Mouse (Mus musculus): ENCODE results near the gene Uggt2.

Uggt2 gene

DNA sequence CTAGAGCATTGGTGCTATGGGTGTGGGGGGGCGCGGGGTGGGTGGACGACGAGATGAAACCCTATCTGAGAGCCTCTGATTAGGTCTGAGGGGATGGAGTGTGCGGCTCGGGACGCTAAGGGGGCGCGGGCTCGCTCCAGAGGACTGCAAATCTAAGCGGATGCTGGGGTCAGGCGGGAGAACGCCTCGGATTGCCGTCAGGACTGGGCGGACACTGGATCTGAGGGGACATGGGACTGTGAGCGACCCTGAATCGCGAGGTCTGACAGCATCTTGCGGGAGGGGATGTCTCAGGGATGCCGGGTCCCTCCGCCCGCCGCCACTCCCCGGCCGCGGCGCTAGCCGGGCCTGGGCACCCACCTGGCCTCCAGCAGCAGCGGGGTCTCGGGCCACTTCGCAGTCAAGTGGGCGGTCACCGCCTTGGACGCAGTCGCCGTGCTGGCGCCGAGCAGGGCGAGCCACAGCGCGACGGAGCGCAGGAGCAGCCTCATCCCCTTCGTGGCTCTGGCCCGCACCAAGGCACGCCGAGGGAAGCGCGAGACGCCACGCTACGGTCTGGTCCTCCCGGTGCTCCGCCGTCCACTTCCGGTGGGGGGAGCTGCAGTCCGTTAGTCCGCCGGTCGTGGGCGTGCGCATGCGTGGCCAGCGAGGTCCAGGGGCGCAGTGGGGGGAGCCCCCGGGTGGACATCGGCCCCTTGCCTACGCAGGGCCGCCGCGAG, at the start of gene Uggt2:
Gene Uggt2 (minus strand): TSS at position 580 of the 719 bp plus-strand sequence.
- no peak for DNase-seq (ENCODE audit: low read depth in 1 of 2, low spot score in 2 of 2)

DNA sequence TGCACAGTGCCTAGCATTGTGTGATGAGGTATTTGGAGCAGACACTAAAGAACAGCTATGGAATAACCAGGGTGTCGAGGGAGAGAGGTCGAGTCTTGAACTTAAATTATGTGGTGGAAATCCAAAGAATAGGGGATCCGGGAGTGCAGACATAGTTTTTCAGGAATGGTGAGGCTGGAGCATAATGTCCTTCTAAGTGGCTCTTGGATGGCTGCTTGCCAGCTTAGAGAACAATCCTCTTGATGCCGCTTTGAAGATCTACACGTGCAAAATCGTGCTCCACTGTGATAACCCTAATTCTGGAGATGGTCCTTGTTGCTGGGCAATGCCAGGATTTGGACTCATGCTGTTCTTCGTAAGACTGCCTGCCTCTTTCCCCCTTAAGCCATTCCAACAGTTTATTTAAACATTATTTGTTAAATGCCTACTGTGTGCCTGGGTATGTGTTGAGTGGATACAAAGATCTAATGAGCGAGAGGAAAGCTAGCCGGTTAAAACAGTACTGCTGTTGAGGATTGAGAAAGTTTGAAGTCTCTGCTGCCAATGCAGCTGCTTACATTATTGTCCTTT, 40.2 kb upstream of the Uggt2 start:
- DNase-seq (ENCODE audit: low read depth in 1 of 2, low spot score in 2 of 2): no peak

DNA sequence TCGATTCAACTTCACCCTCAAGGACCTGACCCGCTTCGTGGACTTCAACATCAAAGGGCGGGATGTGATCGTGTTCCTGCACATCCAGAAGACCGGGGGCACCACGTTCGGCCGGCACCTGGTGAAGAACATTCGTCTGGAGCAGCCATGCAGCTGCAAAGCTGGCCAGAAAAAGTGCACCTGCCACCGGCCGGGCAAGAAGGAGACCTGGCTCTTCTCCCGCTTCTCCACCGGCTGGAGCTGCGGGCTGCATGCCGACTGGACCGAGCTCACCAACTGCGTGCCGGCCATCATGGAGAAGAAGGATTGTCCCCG, 39.5 kb upstream of the Uggt2 start:
- DNase-seq (ENCODE audit: low read depth in 1 of 2, low spot score in 2 of 2): no peak

DNA sequence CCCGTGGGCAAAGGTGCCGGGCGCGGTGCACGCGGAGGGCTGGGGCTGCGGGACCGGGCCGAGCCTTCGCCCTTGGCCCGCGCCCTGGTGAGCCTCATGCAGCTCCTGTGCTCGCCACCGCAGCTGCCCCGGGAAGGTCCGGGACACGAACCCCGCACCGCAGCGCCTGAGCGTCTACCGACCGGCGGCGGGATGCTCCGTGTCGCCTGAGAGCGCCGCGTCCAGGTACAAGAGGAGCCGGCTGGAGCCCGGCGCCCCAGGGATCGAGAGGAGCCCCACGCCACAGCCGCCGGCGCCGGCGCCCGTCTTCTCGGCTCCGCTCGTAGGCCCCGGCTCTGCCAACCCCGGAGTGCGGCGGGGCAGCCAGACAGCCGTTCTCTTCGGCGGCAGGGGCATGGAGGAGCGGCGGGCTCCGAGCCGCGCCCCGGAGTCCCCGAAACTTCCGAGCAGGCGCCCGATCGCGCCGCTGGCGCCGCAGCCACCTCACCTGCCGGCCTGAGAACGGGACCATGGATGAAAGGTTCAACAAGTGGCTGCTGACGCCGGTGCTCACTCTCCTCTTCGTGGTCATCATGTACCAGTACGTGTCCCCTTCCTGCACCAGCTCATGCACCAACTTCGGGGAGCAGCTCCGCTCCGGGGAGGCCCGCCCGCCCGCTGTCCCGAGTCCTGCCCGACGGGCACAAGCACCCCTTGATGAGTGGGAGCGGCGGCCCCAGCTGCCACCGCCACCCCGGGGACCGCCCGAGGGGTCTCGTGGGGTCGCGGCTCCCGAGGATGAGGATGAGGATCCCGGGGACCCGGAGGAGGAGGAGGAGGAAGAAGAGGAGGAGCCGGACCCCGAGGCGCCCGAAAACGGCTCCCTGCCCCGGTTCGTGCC, 38.9 kb upstream of the Uggt2 start, which contains the start of gene Hs6st3:
Gene Hs6st3 (plus strand): TSS at position 436 of the 880 bp plus-strand sequence.
- no peak for DNase-seq (ENCODE audit: low read depth in 1 of 2, low spot score in 2 of 2)

DNA sequence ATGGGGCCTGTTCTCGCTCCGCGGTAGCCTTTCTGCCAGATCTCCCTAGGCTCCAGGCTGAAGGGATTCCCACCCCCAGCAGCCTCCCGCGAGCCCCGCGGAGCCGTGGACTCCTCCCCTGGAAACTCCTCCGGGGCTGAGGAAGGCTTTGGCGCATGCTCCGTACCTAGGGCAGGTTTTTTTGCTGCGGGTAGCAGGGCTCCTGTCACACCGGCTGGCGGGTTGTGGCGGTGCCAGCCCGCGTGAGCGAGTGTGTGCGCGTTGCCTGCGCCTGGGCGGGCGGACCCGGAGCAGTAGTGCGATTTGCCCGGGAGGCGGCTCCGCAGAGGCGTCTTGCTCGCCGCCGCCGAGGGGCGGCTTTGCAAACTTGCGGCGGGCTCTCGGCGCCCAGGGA, 38.3 kb upstream of the Uggt2 start:
- no peak for DNase-seq (ENCODE audit: low read depth in 1 of 2, low spot score in 2 of 2)

DNA sequence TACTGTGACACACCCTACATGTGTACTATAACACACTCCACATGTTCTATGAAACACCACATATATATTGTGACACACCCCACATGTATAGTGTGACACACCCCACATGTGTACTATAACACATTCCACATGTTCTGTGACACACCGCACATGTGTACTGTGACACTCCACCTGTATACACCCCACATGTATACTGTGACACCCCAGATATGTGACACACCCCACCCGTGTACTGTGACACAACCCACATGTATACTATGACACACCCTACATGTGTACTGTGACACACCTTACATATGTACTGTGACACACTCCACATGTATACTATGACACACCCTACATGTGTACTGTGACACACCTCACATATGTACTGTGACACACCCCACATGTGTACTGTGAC, 28.1 kb upstream of the Uggt2 start:
- no peak for DNase-seq (ENCODE audit: low read depth in 1 of 2, low spot score in 2 of 2)

DNA sequence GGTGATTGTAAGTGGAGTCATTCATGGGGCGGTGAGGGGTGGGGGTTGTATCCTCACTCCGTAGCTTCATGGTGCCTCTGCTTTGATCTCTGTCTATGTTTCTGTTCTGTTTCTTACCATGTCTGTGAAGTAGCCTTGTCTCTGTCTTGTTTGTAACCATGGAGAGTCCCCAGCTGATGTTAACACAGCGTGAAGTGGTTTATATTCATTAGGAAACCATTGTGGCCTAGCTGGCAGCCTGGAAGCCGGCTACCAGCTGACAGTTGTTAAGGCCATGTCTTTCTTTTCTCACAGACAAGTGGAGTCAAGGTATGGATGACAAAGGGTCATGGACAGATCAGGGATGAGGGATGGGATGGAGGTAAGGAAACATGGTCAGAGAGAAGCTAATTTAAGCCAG, 26.6 kb upstream of the Uggt2 start:
- DNase-seq (ENCODE audit: low read depth in 1 of 2, low spot score in 2 of 2): no peak

DNA sequence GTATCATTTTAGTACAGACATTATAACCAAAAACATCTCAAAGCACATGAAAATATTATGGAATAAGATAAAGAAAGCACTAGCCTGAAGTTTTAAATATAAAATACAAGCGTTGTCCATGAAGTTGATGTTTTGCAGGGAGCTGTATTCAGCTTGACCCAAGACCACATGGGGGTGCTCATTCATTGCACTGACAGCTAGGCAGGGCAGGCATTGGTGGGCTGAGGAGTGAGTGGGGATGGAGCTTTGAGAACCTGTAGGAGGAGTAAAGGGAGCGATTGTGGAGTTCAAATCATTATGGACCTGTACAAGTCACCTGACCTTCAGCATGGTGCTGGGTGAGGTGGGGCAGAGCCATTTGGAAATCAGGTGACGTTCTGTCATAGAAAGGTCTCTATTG, 24.8 kb upstream of the Uggt2 start:
- no peak for DNase-seq (ENCODE audit: low read depth in 1 of 2, low spot score in 2 of 2)

DNA sequence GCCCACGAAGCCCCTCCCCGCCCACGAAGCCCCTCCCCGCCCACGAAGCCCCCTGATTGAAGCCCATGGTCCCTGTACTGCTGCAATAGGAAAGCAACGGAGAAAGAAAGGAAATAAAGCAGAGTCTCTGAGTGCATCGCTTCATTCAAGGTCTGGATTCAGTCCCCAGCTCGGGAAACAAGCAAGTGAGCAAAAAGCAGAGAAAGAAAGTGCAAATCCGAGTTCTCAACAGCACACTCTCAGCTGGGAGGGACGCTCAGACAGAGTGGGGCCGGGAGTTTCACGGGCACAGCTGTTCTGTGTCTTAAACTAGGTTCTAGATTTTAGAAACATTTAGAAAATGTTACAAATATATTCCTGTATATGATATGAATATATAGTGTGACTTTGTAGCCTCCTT, 24.4 kb upstream of the Uggt2 start:
- no peak for DNase-seq (ENCODE audit: low read depth in 1 of 2, low spot score in 2 of 2)

DNA sequence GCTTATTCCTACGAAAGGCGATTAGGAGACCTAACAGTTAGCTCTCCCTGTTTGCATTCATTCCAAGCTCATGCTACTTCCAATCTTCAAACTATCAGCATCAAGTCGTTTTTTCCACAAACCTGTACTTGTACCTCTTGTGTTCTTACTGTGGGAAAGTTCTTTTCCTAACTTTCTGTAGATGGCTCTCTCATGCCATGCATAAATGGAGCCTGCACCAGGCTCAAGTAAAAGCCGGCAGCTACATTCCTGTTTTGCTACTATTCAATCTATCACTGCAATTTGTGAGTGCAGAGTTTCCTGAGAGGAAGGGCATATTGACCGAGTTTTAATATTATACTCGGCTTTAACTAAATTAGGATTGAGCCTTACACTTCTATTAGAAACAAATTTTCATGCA, 13.3 kb upstream of the Uggt2 start:
- DNase-seq (ENCODE audit: low read depth in 1 of 2, low spot score in 2 of 2): no peak

DNA sequence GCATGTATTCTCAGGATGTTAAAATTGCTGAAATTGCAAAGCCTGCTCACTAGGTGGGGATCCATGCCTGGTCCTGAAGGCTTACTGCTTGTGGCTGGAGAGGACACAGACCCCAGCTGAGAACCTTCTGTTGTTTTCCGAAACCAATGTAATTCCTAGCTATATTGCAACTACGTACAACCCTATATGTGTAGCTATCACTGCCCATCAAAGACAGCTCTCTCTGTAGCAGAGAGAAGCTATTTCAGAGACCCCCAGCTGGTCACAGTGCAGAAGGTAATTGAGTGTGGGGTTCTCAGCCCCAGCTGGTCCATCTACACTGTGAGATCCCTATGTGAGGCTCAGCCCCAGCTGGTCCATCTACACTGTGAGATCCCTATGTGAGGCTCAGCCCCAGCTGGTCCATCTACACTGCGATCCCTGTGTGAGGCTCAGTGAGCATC, 10.6 kb upstream of the Uggt2 start:
- no peak for DNase-seq (ENCODE audit: low read depth in 1 of 2, low spot score in 2 of 2)

DNA sequence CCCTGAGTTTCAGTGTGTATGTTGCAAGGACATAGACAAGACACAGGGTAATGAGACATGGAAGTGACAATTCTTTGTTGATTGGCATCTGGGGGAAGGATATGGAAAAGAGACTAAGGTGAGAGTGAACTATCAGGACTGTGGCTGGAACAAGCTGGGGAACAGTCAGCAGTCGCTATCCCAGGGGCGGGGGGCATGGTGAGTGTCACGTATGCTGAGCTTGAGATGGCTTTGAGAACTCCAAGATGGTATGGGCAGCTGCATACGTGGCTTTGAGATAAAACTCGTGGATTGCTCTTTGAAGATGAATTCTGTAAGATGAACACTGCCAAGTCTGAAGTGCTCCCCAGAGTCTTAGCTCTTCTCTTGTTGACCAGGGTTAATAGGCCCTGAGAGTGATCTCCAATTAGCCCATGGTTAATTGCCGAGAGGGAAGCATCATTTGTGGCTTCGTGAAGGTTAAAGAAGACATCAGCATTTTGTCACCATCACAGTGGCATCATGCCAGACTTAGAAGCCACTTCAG, 9.6 kb upstream of the Uggt2 start:
- DNase-seq (ENCODE audit: low read depth in 1 of 2, low spot score in 2 of 2): no peak

DNA sequence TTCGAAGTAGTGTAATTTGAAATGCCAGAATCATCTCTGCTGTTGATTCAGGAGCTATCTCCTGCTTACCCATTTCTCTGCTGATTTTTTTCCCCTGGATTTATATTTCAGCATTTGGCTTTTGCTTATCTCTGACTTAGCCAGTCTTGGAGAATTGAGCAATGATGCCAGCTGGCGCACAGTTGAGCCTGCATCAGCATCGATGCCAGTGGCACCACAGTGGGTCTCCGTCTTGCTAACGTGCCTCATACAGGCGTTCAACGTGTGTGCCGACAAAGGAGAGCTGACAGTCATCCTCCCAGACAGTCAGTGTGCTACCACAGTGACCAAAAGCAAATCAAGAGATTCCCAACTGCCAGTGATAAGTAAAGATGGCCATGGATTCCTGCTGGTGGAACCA, 8.4 kb upstream of the Uggt2 start:
- no peak for DNase-seq (ENCODE audit: low read depth in 1 of 2, low spot score in 2 of 2)

DNA sequence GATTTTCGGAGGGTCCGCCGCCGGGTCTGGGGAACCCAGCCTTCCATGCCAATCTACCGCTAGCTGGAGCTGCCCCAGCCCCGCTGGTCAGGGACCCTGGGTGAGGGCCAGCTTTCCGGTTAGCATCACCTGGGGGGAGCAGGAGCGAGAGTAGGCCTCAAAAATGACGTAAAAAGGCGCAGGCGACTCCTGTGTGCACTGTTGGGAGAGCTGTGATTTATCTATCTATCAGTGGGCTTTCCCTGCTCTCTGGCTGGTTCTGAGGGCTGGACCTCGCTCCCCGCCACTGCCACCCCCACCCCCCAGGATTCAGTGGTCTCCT, 301 bp upstream of the Uggt2 start:
- no peak for DNase-seq (ENCODE audit: low read depth in 1 of 2, low spot score in 2 of 2)

DNA sequence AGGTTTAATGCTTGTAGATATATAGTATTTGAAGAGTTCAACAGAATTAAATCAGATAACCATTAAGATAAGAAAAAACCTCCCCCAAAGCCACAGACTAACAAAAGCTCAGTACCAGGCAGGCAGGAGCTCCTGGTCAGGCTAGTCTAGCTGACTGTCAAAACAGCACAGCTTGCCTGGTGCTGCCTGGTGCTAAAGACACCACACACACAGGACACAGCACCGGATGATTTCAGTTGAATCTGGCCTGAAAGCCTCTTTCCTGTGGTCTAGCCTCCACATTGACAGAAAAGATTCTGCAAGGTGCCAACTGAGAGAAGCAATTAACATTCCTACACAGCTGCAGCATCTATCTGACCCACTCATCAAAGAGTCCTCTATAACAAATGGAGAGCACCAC, 37.4 kb downstream of the Uggt2 start:
- DNase-seq (ENCODE audit: low read depth in 1 of 2, low spot score in 2 of 2): no peak

DNA sequence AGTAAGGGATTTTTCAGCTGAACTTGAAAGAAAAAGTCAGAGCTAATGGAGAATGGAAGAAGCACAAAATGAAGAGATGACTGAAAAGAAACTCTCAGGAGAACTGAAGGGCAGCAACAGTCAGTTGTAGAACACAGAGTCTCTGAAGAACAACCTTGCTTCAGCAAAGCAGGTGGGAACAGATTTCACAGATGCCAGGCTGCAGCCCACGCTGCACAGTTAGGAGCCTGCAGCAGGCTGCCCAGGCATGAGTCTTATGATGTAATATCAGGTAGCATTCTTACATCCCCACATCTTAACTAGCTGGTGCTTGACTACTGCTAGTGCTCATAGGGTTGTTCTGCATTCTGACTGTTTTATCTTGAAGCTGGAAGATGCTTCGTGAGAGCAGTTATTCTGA, 38.5 kb downstream of the Uggt2 start:
- DNase-seq (ENCODE audit: low read depth in 1 of 2, low spot score in 2 of 2): no peak

DNA sequence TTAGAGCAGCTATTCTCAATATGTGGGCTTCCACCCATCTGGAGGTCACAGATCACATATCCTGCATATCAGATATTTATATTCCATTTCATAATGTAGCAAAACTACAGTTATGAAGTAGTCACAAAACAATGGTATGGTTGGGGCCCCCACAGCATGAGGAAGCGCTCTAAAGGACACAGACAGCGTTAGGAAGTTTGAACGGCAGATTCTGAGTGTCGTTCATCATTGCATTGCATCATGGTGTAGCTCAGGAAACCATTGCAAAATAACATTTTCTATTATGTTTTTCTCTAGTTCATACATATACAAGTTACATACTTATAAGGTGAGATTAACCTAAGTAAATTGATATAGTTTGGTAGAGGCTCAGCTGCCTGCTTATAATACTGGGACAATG, 42.2 kb downstream of the Uggt2 start:
- DNase-seq (ENCODE audit: low read depth in 1 of 2, low spot score in 2 of 2): no peak

DNA sequence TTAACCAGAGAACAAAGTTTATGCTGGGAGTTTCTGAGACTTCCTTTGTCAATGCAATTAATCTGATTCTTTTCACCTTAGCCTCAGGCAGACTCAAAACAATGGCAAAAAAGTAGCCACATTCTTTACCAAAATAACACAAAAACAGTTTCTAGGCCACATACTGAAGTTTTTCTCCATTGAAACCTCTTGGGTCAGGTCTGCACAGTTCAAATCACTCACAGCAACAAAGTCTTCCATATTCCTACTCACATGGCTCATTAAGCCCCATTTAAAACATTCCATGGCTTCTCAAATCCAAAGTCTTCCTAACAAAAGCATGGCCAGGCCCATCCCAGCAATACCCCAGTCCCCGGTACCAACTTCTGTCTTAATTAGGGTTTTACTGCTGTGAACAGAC, 46.3 kb downstream of the Uggt2 start:
- DNase-seq (ENCODE audit: low read depth in 1 of 2, low spot score in 2 of 2): no peak

DNA sequence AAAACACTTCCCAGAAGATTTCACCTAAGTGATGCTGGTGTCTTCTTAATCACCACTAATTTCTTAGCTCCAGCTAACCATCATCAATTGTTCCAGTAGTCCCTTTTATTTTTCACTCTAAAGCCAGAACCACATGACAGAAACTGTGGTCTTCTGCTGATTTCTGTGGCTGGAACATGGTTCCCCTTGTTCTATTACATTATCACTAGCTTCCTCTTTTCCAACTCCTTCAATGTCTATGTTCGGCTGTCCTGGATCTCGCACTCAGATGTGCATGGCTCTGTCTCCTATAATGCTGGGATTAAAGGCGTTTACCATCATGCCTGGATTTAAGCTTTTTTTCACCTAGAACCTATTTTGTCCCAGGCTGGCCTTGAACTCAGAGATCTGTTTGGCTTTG, 46.9 kb downstream of the Uggt2 start:
- no peak for DNase-seq (ENCODE audit: low read depth in 1 of 2, low spot score in 2 of 2)

DNA sequence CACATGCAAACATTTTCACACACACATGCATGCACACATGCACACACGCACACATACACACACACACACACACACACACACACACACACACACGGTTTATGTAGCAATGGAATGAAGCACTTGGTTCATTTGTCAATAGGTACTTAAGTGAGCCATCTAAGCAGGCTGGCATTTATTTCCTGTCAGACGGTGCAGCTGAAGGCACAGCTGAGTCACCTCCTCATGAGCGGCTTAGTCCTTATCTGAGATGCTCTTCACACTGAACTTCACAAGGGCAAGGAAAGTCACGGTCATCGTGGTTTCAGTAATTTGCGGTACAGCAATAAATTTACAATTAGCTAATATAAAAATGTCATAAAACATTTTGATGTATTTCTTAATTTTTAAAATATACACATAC, 55.5 kb downstream of the Uggt2 start:
- no peak for DNase-seq (ENCODE audit: low read depth in 1 of 2, low spot score in 2 of 2)

DNA sequence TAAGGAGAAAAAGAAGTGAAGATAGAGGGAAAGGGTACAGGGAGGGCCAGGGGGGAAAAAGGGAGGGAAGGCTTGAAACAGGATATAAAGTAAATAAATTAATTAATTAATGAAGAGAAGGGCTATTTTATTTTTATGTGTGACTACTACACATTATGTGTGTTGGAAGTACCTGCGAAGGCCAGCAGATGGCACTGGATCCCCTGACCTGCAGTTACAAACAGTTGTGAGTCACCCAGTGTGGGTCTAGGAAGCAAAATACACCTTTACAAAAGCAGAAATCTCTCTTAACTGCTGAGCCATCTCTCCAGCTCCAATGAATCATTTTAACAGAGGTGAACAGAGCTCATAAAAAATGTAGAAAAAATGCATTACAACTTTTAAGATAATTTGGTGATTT, 59.0 kb downstream of the Uggt2 start:
- no peak for DNase-seq (ENCODE audit: low read depth in 1 of 2, low spot score in 2 of 2)

DNA sequence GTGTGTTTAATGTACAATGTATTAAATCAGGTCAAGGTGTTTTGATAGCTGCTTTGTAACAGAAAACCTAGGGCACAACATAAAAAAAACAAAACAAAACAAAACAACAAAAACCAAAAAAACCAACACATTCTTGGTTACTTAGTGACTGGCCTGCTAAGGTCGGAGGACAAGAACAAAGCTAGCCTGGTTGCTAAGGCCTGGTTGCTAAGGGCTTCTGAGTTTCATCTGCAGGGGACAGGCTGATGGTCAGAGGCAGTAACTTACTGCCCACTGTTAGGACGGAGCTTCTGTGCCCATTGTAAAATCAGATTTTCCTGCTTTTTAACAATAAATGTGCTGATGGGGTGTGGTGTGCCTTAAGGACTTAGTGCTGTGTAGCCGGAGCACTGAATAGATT, 61.5 kb downstream of the Uggt2 start:
- no peak for DNase-seq (ENCODE audit: low read depth in 1 of 2, low spot score in 2 of 2)

Measured in monocyte, adult 2 months (primary cell).